Mouse (Mus musculus) forebrain, embryonic 10.5 days (tissue): ENCODE results near the gene Cox19. TPM values are rescaled to one million over a fixed set of nuclear protein-coding genes. Genes with fewer than 3 reads are reported as not detected.

Source experiments
- DNase-seq: peaks from one replicate; pipeline ENCODE4 v3.0.0-alpha.2; 2017; ENCODE audit warnings: low spot score; ENCODE audit errors: extremely low spot score
- H3K27ac ChIP-seq: fragments of 300-500 bp; sonication (generic); 2 replicates; pipeline ENCODE4 v1.5.1; 2016; ENCODE audit warnings: mild to moderate bottlenecking
- H3K27me3 ChIP-seq: fragments of 300-500 bp; sonication (generic); 2 replicates; pipeline ENCODE4 v1.6.1; 2016; ENCODE audit warnings: mild to moderate bottlenecking; ENCODE audit not compliant: poor library complexity, severe bottlenecking
- H3K36me3 ChIP-seq: fragments of 300-500 bp; sonication (generic); replicated peaks from 2 replicates; pipeline ENCODE4 v1.6.1; 2016; ENCODE audit warnings: mild to moderate bottlenecking, moderate library complexity
- H3K4me1 ChIP-seq: fragments of 300-500 bp; sonication (generic); 2 replicates; pipeline ENCODE4 v1.6.1; 2016
- H3K4me3 ChIP-seq: fragments of 300-500 bp; sonication (generic); 2 replicates; pipeline ENCODE4 v1.5.1; 2016; ENCODE audit warnings: mild to moderate bottlenecking, moderate library complexity
- H3K9me3 ChIP-seq: fragments of 300-500 bp; sonication (generic); 2 replicates; pipeline ENCODE4 v1.6.1; 2016; ENCODE audit warnings: mild to moderate bottlenecking, moderate library complexity
- WGBS: fragments of 180-500 bp; shearing (Covaris S2); methylation state at CpG from one replicate; pipeline ENCODE4 v1.1.7; 2016; 5-methylcytosine and 5-hydroxymethylcytosine counted together
- polyA plus RNA-seq: library from polyadenylated mRNA; unstranded; fragments of >200 nt; fragmentation: Nextera tagmentation; extraction: Ambion mirVana; gene quantifications from 2 replicates; pipeline ENCODE4 v1.2.1, GENCODE M21; 2016

The Cox19 gene
- polyA plus RNA-seq, 1 experiment from 2014 or later: 120 TPM

GRCm38 (mm10) chr5:139389676-139390061, 38.5 kb upstream of the Cox19 start:
- peaks cover 45% of the 10 kb centered on the region for H3K4me1 ChIP-seq
- peak overlapping the region; percentile 74 for H3K27ac ChIP-seq
- peaks cover 5% of the 10 kb centered on the region; the same call in 1 of the 2 replicates for H3K36me3 ChIP-seq

GRCm38 (mm10) chr5:139388694-139389675, 37.8 kb upstream of the Cox19 start:
- peaks cover 5% of the 10 kb centered on the region; the same call in 1 of the 2 replicates for H3K36me3 ChIP-seq
- WGBS: 82% methylated on average over 17 of the region's 17 CpGs
- no peaks in the 10 kb centered on the region for H3K27me3 ChIP-seq
- no peaks in the 10 kb centered on the region for H3K9me3 ChIP-seq
- no peak overlapping the region for H3K4me3 ChIP-seq
- no peak for DNase-seq
- peaks cover 47% of the 10 kb centered on the region for H3K4me1 ChIP-seq
- peak overlapping the region; percentile 74 for H3K27ac ChIP-seq

More at GRCm38 (mm10) chr5:139389676-139390061, 38.5 kb upstream of the Cox19 start:
- 67% methylated on average over 6 of the region's 6 CpGs for WGBS
- no peak overlapping the region for H3K4me3 ChIP-seq
- no peaks in the 10 kb centered on the region for H3K27me3 ChIP-seq
- DNase-seq: no peak
- H3K9me3 ChIP-seq: no peaks in the 10 kb centered on the region

- no peak for DNase-seq
- H3K9me3 ChIP-seq: no peaks in the 10 kb centered on the region
- H3K4me1 ChIP-seq: peaks cover 47% of the 10 kb centered on the region
- peaks cover 4% of the 10 kb centered on the region for H3K36me3 ChIP-seq
- no peak overlapping the region for H3K4me3 ChIP-seq
- no peaks in the 10 kb centered on the region for H3K27me3 ChIP-seq
- H3K27ac ChIP-seq: peak overlapping the region; percentile 60
- WGBS: 82% methylated on average over 4 of the region's 4 CpGs
Observed at GRCm38 (mm10) chr5:139388195-139388570, 37.0 kb upstream of the Cox19 start.

- no peaks in the 10 kb centered on the region; the same call in 1 of the 2 replicates for H3K36me3 ChIP-seq
- H3K4me1 ChIP-seq: peaks cover 49% of the 10 kb centered on the region
- H3K27me3 ChIP-seq: no peaks in the 10 kb centered on the region
- peak overlapping the region; percentile 22; the same call in 1 of the 2 replicates for H3K27ac ChIP-seq
- H3K9me3 ChIP-seq: no peaks in the 10 kb centered on the region
- no peak for DNase-seq
- 92% methylated on average over 10 of the region's 10 CpGs for WGBS
- no peak overlapping the region for H3K4me3 ChIP-seq
Observed at GRCm38 (mm10) chr5:139387329-139388194, 36.3 kb upstream of the Cox19 start.

- no peak overlapping the region for H3K27ac ChIP-seq
- H3K27me3 ChIP-seq: peaks cover 6% of the 10 kb centered on the region; the same call in 1 of the 2 replicates
- H3K4me1 ChIP-seq: peaks cover 55% of the 10 kb centered on the region
- no peak overlapping the region for H3K4me3 ChIP-seq
- DNase-seq: no peak
- no peaks in the 10 kb centered on the region for H3K9me3 ChIP-seq
- no peaks in the 10 kb centered on the region; the same call in 1 of the 2 replicates for H3K36me3 ChIP-seq
- 91% methylated on average over 5 of the region's 5 CpGs for WGBS
Observed at GRCm38 (mm10) chr5:139386047-139386446, 34.8 kb upstream of the Cox19 start.

GRCm38 (mm10) chr5:139384531-139384930, 33.3 kb upstream of the Cox19 start:
- H3K4me1 ChIP-seq: peaks cover 59% of the 10 kb centered on the region
- no peaks in the 10 kb centered on the region; the same call in 1 of the 2 replicates for H3K36me3 ChIP-seq
- H3K4me3 ChIP-seq: no peak overlapping the region
- H3K27ac ChIP-seq: peak overlapping the region; percentile 0; the same call in 1 of the 2 replicates
- no peak for DNase-seq
- H3K9me3 ChIP-seq: no peaks in the 10 kb centered on the region
- H3K27me3 ChIP-seq: peaks cover 6% of the 10 kb centered on the region; the same call in 1 of the 2 replicates
- 83% methylated on average over 10 of the region's 10 CpGs for WGBS

GRCm38 (mm10) chr5:139383234-139383633, 32.0 kb upstream of the Cox19 start:
- Histone ChIP-seq H3K27ac (peak overlapping the region; percentile 48), H3K4me1 (peaks cover 59% of the 10 kb centered on the region), H3K9me3 (no peaks in the 10 kb centered on the region), H3K36me3 (no peaks in the 10 kb centered on the region; the same call in 1 of the 2 replicates), H3K4me3 (no peak overlapping the region), H3K27me3 (peaks cover 6% of the 10 kb centered on the region; the same call in 1 of the 2 replicates)
- 86% methylated on average over 9 of the region's 9 CpGs for WGBS
- no peak for DNase-seq

- Histone ChIP-seq H3K4me1 (peaks cover 59% of the 10 kb centered on the region), H3K27me3 (peaks cover 6% of the 10 kb centered on the region; the same call in 1 of the 2 replicates), H3K4me3 (no peak overlapping the region), H3K27ac (peak overlapping the region; percentile 48), H3K9me3 (no peaks in the 10 kb centered on the region), H3K36me3 (no peaks in the 10 kb centered on the region; the same call in 1 of the 2 replicates)
- 80% methylated on average over 8 of the region's 8 CpGs for WGBS
- DNase-seq: no peak
Observed at GRCm38 (mm10) chr5:139382760-139383159, 31.5 kb upstream of the Cox19 start.

GRCm38 (mm10) chr5:139381586-139382513, 30.6 kb upstream of the Cox19 start:
- Histone ChIP-seq H3K9me3 (no peaks in the 10 kb centered on the region), H3K27me3 (peaks cover 6% of the 10 kb centered on the region; the same call in 1 of the 2 replicates), H3K4me1 (peaks cover 56% of the 10 kb centered on the region), H3K36me3 (no peaks in the 10 kb centered on the region; the same call in 1 of the 2 replicates), H3K4me3 (peak overlapping the region; percentile 21; the same call in 1 of the 2 replicates), H3K27ac (peak overlapping the region; percentile 64)
- DNase-seq: no peak
- WGBS: 82% methylated on average over 18 of the region's 18 CpGs

GRCm38 (mm10) chr5:139380385-139381248, 29.4 kb upstream of the Cox19 start:
- peaks cover 56% of the 10 kb centered on the region for H3K4me1 ChIP-seq
- WGBS: 1% methylated on average over 73 of the region's 73 CpGs

More at GRCm38 (mm10) chr5:139380385-139381248, 29.4 kb upstream of the Cox19 start:
- Histone ChIP-seq H3K36me3 (no peaks in the 10 kb centered on the region; the same call in 1 of the 2 replicates), H3K27ac (peak overlapping the region; percentile 87), H3K27me3 (peaks cover 6% of the 10 kb centered on the region; the same call in 1 of the 2 replicates), H3K4me3 (peak overlapping the region; percentile 82), H3K9me3 (no peaks in the 10 kb centered on the region)
- DNase-seq: peak; percentile 85
